Mouse (Mus musculus): ENCODE results near the gene Tdgf1. TPM values are rescaled to one million over a fixed set of nuclear protein-coding genes. Genes with fewer than 3 reads are reported as not detected.
A peak's percentile ranks its signal among the peaks of the same experiment; 100 is the strongest.

Tdgf1 gene
- polyA plus RNA-seq, 1 experiment = 0.08 TPM

- Histone ChIP-seq H3K27ac (ENCODE audit: insufficient read depth, low read length) (peak within 1 kb of the TSS; percentile 18), H3K4me3 (ENCODE audit: extremely low read depth, insufficient read depth, insufficient read length) (no peak within 1 kb of the TSS), H3K36me3 (ENCODE audit: control insufficient read depth, insufficient read depth, low read length) (no peaks in the 10 kb centered on the region), H3K27me3 (ENCODE audit: control insufficient read depth, insufficient read depth, low read length) (no peaks in the 10 kb centered on the region), H3K4me1 (ENCODE audit: control insufficient read depth, insufficient read depth, insufficient read length) (no peaks in the 10 kb centered on the region; the same call in none of the 2 replicates)
- no peak for DNase-seq (ENCODE audit: low read depth in 1 of 2, low spot score in 2 of 2)
- WGBS = 78% methylated on average over 7 of the region's 7 CpGs
- no peak for TF ChIP-seq CTCF (IDR thresholded peaks at IDR 0.05; ENCODE audit: extremely low read depth, insufficient read depth, insufficient read length, insufficient replicate concordance)
- TF ChIP-seq POLR2A (IDR thresholded peaks at IDR 0.05; ENCODE audit: low read depth, low read length) = no peak
Measured at GRCm38 (mm10) chr9:110916786-110917185, 29.2 kb downstream of the Tdgf1 start, which contains the start of gene Fam240a. Gene Fam240a, minus strand, starts transcription at chr9:110916861.

GRCm38 (mm10) chr9:110915466-110915865 is 30.5 kb downstream of the Tdgf1 start:
- H3K36me3 ChIP-seq (ENCODE audit: control insufficient read depth, insufficient read depth, low read length) = no peaks in the 10 kb centered on the region
- no peak for DNase-seq (ENCODE audit: low read depth in 1 of 2, low spot score in 2 of 2)
- H3K27me3 ChIP-seq (ENCODE audit: control insufficient read depth, insufficient read depth, low read length) = no peaks in the 10 kb centered on the region
- TF ChIP-seq CTCF (IDR thresholded peaks at IDR 0.05; ENCODE audit: extremely low read depth, insufficient read depth, insufficient read length, insufficient replicate concordance) (no peak), POLR2A (IDR thresholded peaks at IDR 0.05; ENCODE audit: low read depth, low read length) (no peak)
- peak overlapping the region; percentile 8; the same call in 1 of the 2 replicates for H3K27ac ChIP-seq (ENCODE audit: insufficient read depth, low read length)
- H3K4me1 ChIP-seq (ENCODE audit: control insufficient read depth, insufficient read depth, insufficient read length) = no peaks in the 10 kb centered on the region; the same call in 1 of the 2 replicates
- WGBS = 9% methylated on average over 8 of the region's 8 CpGs
- H3K4me3 ChIP-seq (ENCODE audit: extremely low read depth, insufficient read depth, insufficient read length) = no peak overlapping the region

GRCm38 (mm10) chr9:110914631-110915236 is 31.2 kb downstream of the Tdgf1 start:
- WGBS = 79% methylated on average over 21 of the region's 21 CpGs
- H3K27me3 ChIP-seq (ENCODE audit: control insufficient read depth, insufficient read depth, low read length) = no peaks in the 10 kb centered on the region
- no peaks in the 10 kb centered on the region for H3K36me3 ChIP-seq (ENCODE audit: control insufficient read depth, insufficient read depth, low read length)
- no peak overlapping the region for H3K27ac ChIP-seq (ENCODE audit: insufficient read depth, low read length)
- TF ChIP-seq CTCF (IDR thresholded peaks at IDR 0.05; ENCODE audit: extremely low read depth, insufficient read depth, insufficient read length, insufficient replicate concordance) (no peak), POLR2A (IDR thresholded peaks at IDR 0.05; ENCODE audit: low read depth, low read length) (no peak)
- DNase-seq (ENCODE audit: low read depth in 1 of 2, low spot score in 2 of 2) = no peak
- H3K4me1 ChIP-seq (ENCODE audit: control insufficient read depth, insufficient read depth, insufficient read length) = peaks cover 2% of the 10 kb centered on the region; the same call in 1 of the 2 replicates
- no peak overlapping the region for H3K4me3 ChIP-seq (ENCODE audit: extremely low read depth, insufficient read depth, insufficient read length)

- TF ChIP-seq CTCF (IDR thresholded peaks at IDR 0.05; ENCODE audit: extremely low read depth, insufficient read depth, insufficient read length, insufficient replicate concordance) (no peak), POLR2A (IDR thresholded peaks at IDR 0.05; ENCODE audit: low read depth, low read length) (no peak)
- no peak for DNase-seq (ENCODE audit: low read depth in 1 of 2, low spot score in 2 of 2)
- Histone ChIP-seq H3K36me3 (ENCODE audit: control insufficient read depth, insufficient read depth, low read length) (no peaks in the 10 kb centered on the region), H3K27me3 (ENCODE audit: control insufficient read depth, insufficient read depth, low read length) (no peaks in the 10 kb centered on the region), H3K4me3 (ENCODE audit: extremely low read depth, insufficient read depth, insufficient read length) (no peak overlapping the region), H3K4me1 (ENCODE audit: control insufficient read depth, insufficient read depth, insufficient read length) (peaks cover 11% of the 10 kb centered on the region; the same call in 1 of the 2 replicates), H3K27ac (ENCODE audit: insufficient read depth, low read length) (peak overlapping the region; percentile 93)
- WGBS = 39% methylated on average over 6 of the region's 6 CpGs
Measured at GRCm38 (mm10) chr9:110909371-110909967, 36.5 kb downstream of the Tdgf1 start.

- no peak overlapping the region for H3K4me3 ChIP-seq (ENCODE audit: extremely low read depth, insufficient read depth, insufficient read length)
- H3K27me3 ChIP-seq (ENCODE audit: control insufficient read depth, insufficient read depth, low read length) = no peaks in the 10 kb centered on the region
- no peaks in the 10 kb centered on the region for H3K36me3 ChIP-seq (ENCODE audit: control insufficient read depth, insufficient read depth, low read length)
- H3K27ac ChIP-seq (ENCODE audit: insufficient read depth, low read length) = peak overlapping the region; percentile 93
- no peak for DNase-seq (ENCODE audit: low read depth in 1 of 2, low spot score in 2 of 2)
- TF ChIP-seq CTCF (IDR thresholded peaks at IDR 0.05; ENCODE audit: extremely low read depth, insufficient read depth, insufficient read length, insufficient replicate concordance) (no peak), POLR2A (IDR thresholded peaks at IDR 0.05; ENCODE audit: low read depth, low read length) (no peak)
- peaks cover 11% of the 10 kb centered on the region; the same call in 1 of the 2 replicates for H3K4me1 ChIP-seq (ENCODE audit: control insufficient read depth, insufficient read depth, insufficient read length)
- 84% methylated on average over 3 of the region's 3 CpGs for WGBS
Measured at GRCm38 (mm10) chr9:110908631-110909016, 37.3 kb downstream of the Tdgf1 start.

GRCm38 (mm10) chr9:110907838-110908630 is 37.9 kb downstream of the Tdgf1 start:
- Histone ChIP-seq H3K4me1 (ENCODE audit: control insufficient read depth, insufficient read depth, insufficient read length) (peaks cover 13% of the 10 kb centered on the region; the same call in 1 of the 2 replicates), H3K27me3 (ENCODE audit: control insufficient read depth, insufficient read depth, low read length) (no peaks in the 10 kb centered on the region), H3K36me3 (ENCODE audit: control insufficient read depth, insufficient read depth, low read length) (no peaks in the 10 kb centered on the region), H3K27ac (ENCODE audit: insufficient read depth, low read length) (peak overlapping the region; percentile 93), H3K4me3 (ENCODE audit: extremely low read depth, insufficient read depth, insufficient read length) (no peak overlapping the region)
- DNase-seq (ENCODE audit: low read depth in 1 of 2, low spot score in 2 of 2) = no peak
- 79% methylated on average over 4 of the region's 4 CpGs for WGBS
- TF ChIP-seq POLR2A (IDR thresholded peaks at IDR 0.05; ENCODE audit: low read depth, low read length) (no peak), CTCF (IDR thresholded peaks at IDR 0.05; ENCODE audit: extremely low read depth, insufficient read depth, insufficient read length, insufficient replicate concordance) (no peak)
